Mouse (Mus musculus) heart, postnatal 0 days (tissue): ENCODE data around the gene Mknk2. TPM values are rescaled to one million over a fixed set of nuclear protein-coding genes. Genes with fewer than 3 reads are reported as not detected.
A peak's percentile ranks its signal among the peaks of the same experiment; 100 is the strongest.

Source experiments
- ATAC-seq: fragments of 200-750 bp; cut with Nextera tagmentation; 2 replicates; pipeline ENCODE4 v1.8.0; 2017; ENCODE audit warnings: low read depth, moderate number of reproducible peaks, moderate library complexity; ENCODE audit not compliant: insufficient read depth
- DNase-seq: peaks from one replicate; pipeline ENCODE4 v3.0.0-alpha.2; 2016; ENCODE audit warnings: low spot score
- H3K27ac ChIP-seq: fragments of 300-500 bp; sonication (generic); 2 replicates; pipeline ENCODE4 v1.5.1; 2014; ENCODE audit warnings: low read depth, mild to moderate bottlenecking
- H3K27me3 ChIP-seq: fragments of 300-500 bp; sonication (generic); 2 replicates; pipeline ENCODE4 v1.6.1; 2014; ENCODE audit warnings: low read length, mixed read lengths; ENCODE audit not compliant: control insufficient read depth, insufficient read depth
- H3K36me3 ChIP-seq: fragments of 300-500 bp; sonication (generic); replicated peaks from 2 replicates; pipeline ENCODE4 v1.6.1; 2014; ENCODE audit warnings: low read length, mixed read lengths; ENCODE audit not compliant: control insufficient read depth, insufficient read depth
- H3K4me1 ChIP-seq: fragments of 300-500 bp; sonication (generic); 2 replicates; pipeline ENCODE4 v1.6.1; 2014; ENCODE audit warnings: antibody characterized with exemption; ENCODE audit not compliant: control insufficient read depth, insufficient read depth
- H3K4me2 ChIP-seq: fragments of 300-500 bp; sonication (generic); 2 replicates; pipeline ENCODE4 v1.6.1; 2014; ENCODE audit warnings: low read depth, mild to moderate bottlenecking, low read length, moderate library complexity
- H3K4me3 ChIP-seq: fragments of 300-500 bp; sonication (generic); 2 replicates; pipeline ENCODE4 v1.5.1; 2014; ENCODE audit warnings: low read depth, low read length
- H3K9ac ChIP-seq: fragments of 300-500 bp; sonication (generic); replicated peaks from 2 replicates; pipeline ENCODE4 v1.6.1; 2014; ENCODE audit warnings: low read depth, low read length, mixed read lengths
- H3K9me3 ChIP-seq: fragments of 300-500 bp; sonication (generic); replicated peaks from 2 replicates; pipeline ENCODE4 v1.6.1; 2016; ENCODE audit warnings: low read length; ENCODE audit not compliant: control insufficient read depth
- CTCF ChIP-seq: IDR thresholded peaks from 2 replicates; pipeline ENCODE4 v1.5.1; 2016; ENCODE audit warnings: antibody characterized with exemption, control low read depth, low read depth
- EP300 ChIP-seq: IDR thresholded peaks from 2 replicates; pipeline ENCODE4 v1.6.1; 2016; ENCODE audit warnings: antibody characterized with exemption, low read depth
- WGBS: fragments of 180-500 bp; shearing (Covaris S2); extraction: QIAGEN DNeasy Blood & Tissue Kit; methylation state at CpG from one replicate; pipeline ENCODE4 v1.1.7; 2014; 5-methylcytosine and 5-hydroxymethylcytosine counted together
- polyA plus RNA-seq: library from polyadenylated mRNA; unstranded; fragments of >200 nt; fragmentation: Nextera tagmentation; extraction: Ambion mirVana; gene quantifications from 2 replicates; pipeline ENCODE4 v1.2.1, GENCODE M21; 2015
- total RNA-seq: library from RNA; depleted of rRNA; stranded (reverse); fragments of >200 nt; gene quantifications from 2 replicates; pipeline ENCODE4 v1.2.3, GENCODE M21; 2014; ENCODE audit warnings: low replicate concordance

The Mknk2 gene
- total and polyA plus RNA-seq, 2 experiments from 2014 or later: 76.9 to 150 TPM

DNA sequence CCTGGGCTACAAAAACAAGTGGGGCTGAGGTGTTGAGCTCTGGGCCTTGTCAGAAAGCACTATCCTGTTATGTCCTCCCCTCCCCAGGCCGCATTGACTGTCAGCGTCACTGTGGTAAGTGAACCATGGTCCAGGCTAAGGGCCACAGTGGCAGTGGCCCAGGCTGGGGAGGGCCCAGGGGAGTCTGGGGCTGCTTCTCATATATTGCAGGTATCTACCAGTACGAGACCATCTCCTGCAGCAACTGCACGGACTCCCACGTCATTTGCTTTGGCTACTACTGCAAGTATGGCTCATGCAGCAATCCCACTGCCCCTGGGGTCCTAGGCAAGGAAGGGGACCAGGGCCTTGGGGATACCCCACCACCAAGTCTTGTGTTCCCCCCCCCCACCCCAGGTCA is 25.7 kb upstream of the Mknk2 start:
- no peak overlapping the region for H3K9ac ChIP-seq
- H3K27ac ChIP-seq: no peak overlapping the region
- no peak for DNase-seq
- no peaks in the 10 kb centered on the region for H3K27me3 ChIP-seq
- no peaks in the 10 kb centered on the region for H3K9me3 ChIP-seq
- no peak overlapping the region for H3K4me3 ChIP-seq
- ATAC-seq: no peak
- H3K4me2 ChIP-seq: peak overlapping the region; percentile 74; the same call in 1 of the 2 replicates
- no peak for TF ChIP-seq CTCF
- TF ChIP-seq EP300: no peak
- H3K4me1 ChIP-seq: peaks cover 9% of the 10 kb centered on the region; the same call in 1 of the 2 replicates
- WGBS: 81% methylated on average over 5 of the region's 5 CpGs
- peaks cover 25% of the 10 kb centered on the region for H3K36me3 ChIP-seq

DNA sequence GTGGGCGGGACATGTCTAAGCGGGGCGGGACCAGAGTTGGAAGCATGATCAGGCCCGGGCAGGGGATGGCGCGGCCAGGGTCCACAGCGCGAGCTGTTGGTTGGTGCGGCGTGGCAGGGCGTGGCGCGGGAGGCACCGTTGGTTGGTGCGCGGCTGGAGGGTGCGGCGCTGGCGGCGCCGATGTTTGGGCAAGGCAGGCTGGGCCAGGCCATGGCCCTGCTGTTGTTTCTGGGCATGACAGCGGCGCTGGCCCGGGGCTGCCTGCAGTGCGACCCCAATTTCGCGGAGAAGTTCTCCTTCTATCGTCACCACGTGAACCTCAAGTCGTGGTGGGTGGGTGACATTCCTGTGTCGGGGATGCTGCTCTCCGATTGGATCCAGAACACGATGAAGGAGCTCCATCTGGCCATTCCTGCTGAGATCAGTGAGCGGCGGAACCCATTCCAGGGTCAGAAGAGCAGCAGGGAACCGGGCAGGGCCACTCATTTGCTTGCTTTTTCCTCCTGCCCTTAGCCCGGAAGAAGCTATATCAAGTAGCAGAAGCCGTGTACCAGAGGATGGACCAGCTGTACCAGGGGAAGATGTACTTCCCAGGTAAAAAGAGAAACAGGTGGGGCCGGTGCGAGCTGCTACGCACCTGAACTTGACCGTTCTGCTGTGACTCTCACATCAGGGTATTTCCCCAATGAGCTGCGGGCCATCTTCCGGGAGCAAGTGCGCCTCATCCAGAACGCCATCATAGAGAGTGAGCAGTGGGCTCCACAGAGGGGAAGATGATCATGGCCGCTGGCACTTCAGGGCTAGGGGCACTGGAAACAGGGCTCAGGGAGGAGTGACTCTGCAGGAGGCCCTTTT is 24.9 kb upstream of the Mknk2 start:
- H3K4me3 ChIP-seq: peak overlapping the region; percentile 56
- no peak for TF ChIP-seq CTCF
- peak; percentile 28; the same call in 1 of the 2 replicates for TF ChIP-seq EP300
- DNase-seq (peak; percentile 88), ATAC-seq (peak; percentile 82)
- no peaks in the 10 kb centered on the region for H3K27me3 ChIP-seq
- peaks cover 12% of the 10 kb centered on the region; the same call in 1 of the 2 replicates for H3K4me1 ChIP-seq
- peak overlapping the region; percentile 74 for H3K4me2 ChIP-seq
- peak overlapping the region; percentile 69 for H3K27ac ChIP-seq
- H3K9me3 ChIP-seq: no peaks in the 10 kb centered on the region
- peaks cover 21% of the 10 kb centered on the region for H3K36me3 ChIP-seq
- H3K9ac ChIP-seq: peak overlapping the region; percentile 34; the same call in 1 of the 2 replicates
- 2% methylated on average over 47 of the region's 47 CpGs for WGBS

GRCm38 (mm10) chr10:80701721-80702535 is 24.0 kb upstream of the Mknk2 start, which contains the start of the genes Mob3a and Izumo4:
Gene Mob3a (minus strand): TSS chr10:80701977.
Gene Izumo4 (plus strand): TSS chr10:80702184.
- peaks cover 12% of the 10 kb centered on the region; the same call in 1 of the 2 replicates for H3K4me1 ChIP-seq
- peaks cover 13% of the 10 kb centered on the region for H3K36me3 ChIP-seq
- under 1% methylated on average over 59 of the region's 59 CpGs for WGBS
- peak; percentile 99 for DNase-seq
- no peaks in the 10 kb centered on the region for H3K9me3 ChIP-seq
- H3K9ac ChIP-seq: peak within 1 kb of the TSS; percentile 43; the same call in 1 of the 2 replicates
- TF ChIP-seq CTCF (no peak), EP300 (no peak)
- H3K4me2 ChIP-seq: peak within 1 kb of the TSS; percentile 74
- peak within 1 kb of the TSS; percentile 56 for H3K4me3 ChIP-seq
- ATAC-seq: peak; percentile 95
- peak within 1 kb of the TSS; percentile 69 for H3K27ac ChIP-seq
- H3K27me3 ChIP-seq: no peaks in the 10 kb centered on the region

DNA sequence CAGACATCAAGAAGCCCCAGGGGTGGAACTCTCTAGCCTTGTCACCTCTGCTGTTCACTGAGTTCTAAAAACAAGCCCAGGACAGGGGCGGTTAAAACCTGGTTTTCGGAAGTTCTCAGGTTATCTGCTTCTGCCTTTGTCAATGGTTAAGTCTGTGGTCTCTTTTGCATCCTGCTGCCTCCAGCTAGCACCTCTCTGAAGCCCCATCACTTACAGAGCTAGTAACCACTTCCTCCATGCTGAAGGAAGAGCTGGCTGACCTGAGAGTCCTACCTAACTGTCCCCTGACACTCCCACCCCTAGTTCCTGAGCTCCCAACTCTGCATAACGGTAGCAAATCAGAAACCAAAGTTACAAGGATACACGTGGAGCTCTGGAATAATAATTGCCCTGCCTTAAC is 22.8 kb upstream of the Mknk2 start:
- TF ChIP-seq CTCF (no peak), EP300 (no peak)
- Histone ChIP-seq H3K4me2 (peak overlapping the region; percentile 62), H3K4me3 (peak overlapping the region; percentile 56), H3K27ac (no peak overlapping the region), H3K36me3 (0 out of 2 replicates have a peak, but pooled peaks cover 5% of the 10 kb centered on the region), H3K9ac (0 out of 2 replicates have a peak overlapping the region, but pooled peaks have one; percentile 43), H3K9me3 (no peaks in the 10 kb centered on the region), H3K4me1 (peaks cover 12% of the 10 kb centered on the region; the same call in 1 of the 2 replicates), H3K27me3 (no peaks in the 10 kb centered on the region)
- DNase-seq (no peak), ATAC-seq (no peak)
- 37% methylated on average over 4 of the region's 4 CpGs for WGBS

DNA sequence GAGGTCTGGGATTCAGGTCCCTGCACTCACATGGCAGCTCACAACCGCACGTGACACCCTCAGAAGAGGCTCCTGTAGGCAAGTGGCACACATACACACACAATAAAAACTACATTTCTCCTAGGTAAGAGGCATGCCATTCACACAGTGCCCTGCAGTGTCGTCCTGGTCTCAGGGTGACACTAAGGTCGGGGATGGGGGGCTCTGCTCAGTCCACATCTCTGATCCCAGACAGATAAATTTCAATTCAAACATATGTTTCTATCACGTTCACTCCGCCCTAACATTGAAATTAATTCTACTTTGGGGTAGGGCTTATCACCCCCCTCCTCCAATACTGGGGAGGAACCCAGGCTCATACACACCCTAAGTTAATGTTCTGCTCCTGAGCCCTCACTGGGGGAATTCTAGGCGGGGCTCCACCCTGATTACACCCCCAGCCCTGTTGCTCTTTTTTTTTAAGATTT is 22.2 kb upstream of the Mknk2 start:
- no peak overlapping the region for H3K9ac ChIP-seq
- peaks cover 14% of the 10 kb centered on the region; the same call in 1 of the 2 replicates for H3K4me1 ChIP-seq
- DNase-seq (no peak), ATAC-seq (no peak)
- H3K9me3 ChIP-seq: no peaks in the 10 kb centered on the region
- no peak overlapping the region for H3K27ac ChIP-seq
- H3K27me3 ChIP-seq: no peaks in the 10 kb centered on the region
- H3K4me3 ChIP-seq: no peak overlapping the region
- no peak overlapping the region; the same call in 1 of the 2 replicates for H3K4me2 ChIP-seq
- WGBS: 80% methylated on average over 7 of the region's 7 CpGs
- 0 out of 2 replicates have a peak, but pooled peaks cover 5% of the 10 kb centered on the region for H3K36me3 ChIP-seq
- TF ChIP-seq CTCF (no peak), EP300 (no peak)
